Mouse (Mus musculus) lung, embryonic 15.5 days (tissue): Measurements from ENCODE around the gene Gm45521. TPM values are rescaled to one million over a fixed set of nuclear protein-coding genes. Genes with fewer than 3 reads are reported as not detected.

Experiments
- ATAC-seq: fragments of 200-750 bp; cut with Nextera tagmentation; 2 replicates; pipeline ENCODE4 v1.8.0; 2017; ENCODE audit warnings: moderate number of reproducible peaks, borderline replicate concordance; ENCODE audit not compliant: low FRiP score, low TSS enrichment; ENCODE audit errors: extremely low read depth
- H3K27ac ChIP-seq: fragments of 300-500 bp; sonication (generic); 2 replicates; pipeline ENCODE4 v1.5.1; 2015; ENCODE audit warnings: moderate library complexity, mild to moderate bottlenecking, inconsistent platforms
- H3K27me3 ChIP-seq: fragments of 300-500 bp; sonication (generic); 2 replicates; pipeline ENCODE4 v1.6.1; 2015; ENCODE audit warnings: inconsistent platforms
- H3K36me3 ChIP-seq: fragments of 300-500 bp; sonication (generic); 2 replicates; pipeline ENCODE4 v1.6.1; 2015; ENCODE audit warnings: inconsistent platforms
- H3K4me1 ChIP-seq: fragments of 300-500 bp; sonication (generic); 2 replicates; pipeline ENCODE4 v1.6.1; 2015; ENCODE audit warnings: inconsistent platforms
- H3K4me2 ChIP-seq: fragments of 300-500 bp; sonication (generic); 2 replicates; pipeline ENCODE4 v1.6.1; 2015; ENCODE audit warnings: inconsistent platforms, mild to moderate bottlenecking, moderate library complexity
- H3K4me3 ChIP-seq: fragments of 300-500 bp; sonication (generic); 2 replicates; pipeline ENCODE4 v1.5.1; 2015; ENCODE audit warnings: mild to moderate bottlenecking, inconsistent platforms
- H3K9ac ChIP-seq: fragments of 300-500 bp; sonication (generic); 2 replicates; pipeline ENCODE4 v1.6.1; 2015; ENCODE audit warnings: inconsistent platforms
- H3K9me3 ChIP-seq: fragments of 300-500 bp; sonication (generic); 2 replicates; pipeline ENCODE4 v1.6.1; 2016; ENCODE audit warnings: inconsistent platforms
- WGBS: fragments of 180-500 bp; shearing (Covaris S2); methylation state at CpG from one replicate; pipeline ENCODE4 v1.1.7; 2015; 5-methylcytosine and 5-hydroxymethylcytosine counted together
- polyA plus RNA-seq: library from polyadenylated mRNA; unstranded; fragments of >200 nt; fragmentation: Nextera tagmentation; extraction: Ambion mirVana; gene quantifications from 2 replicates; pipeline ENCODE4 v1.2.1, GENCODE M21; 2015

Gm45521 gene
- polyA plus RNA-seq, 1 experiment from 2014 or later, result not detected

DNA sequence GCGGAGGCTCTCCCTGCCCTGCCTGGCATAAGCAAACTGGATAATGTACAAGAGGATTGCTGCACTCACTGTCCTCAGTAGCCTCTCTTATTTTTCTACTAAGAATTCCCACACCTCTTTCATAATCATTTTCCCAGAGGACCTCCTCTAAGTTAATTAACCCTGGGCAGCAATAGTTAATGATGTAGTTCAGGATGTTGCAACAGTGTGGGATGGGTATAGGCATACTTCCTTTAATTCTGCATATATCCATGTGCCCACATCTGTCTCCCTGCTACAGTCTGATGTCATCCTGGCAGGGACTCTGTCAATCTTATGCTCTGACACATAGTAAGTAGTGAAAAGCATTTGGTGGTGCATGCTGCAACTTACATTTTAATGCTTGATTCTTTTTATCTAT is 24.1 kb downstream of the Gm45521 start:
- Histone ChIP-seq H3K4me1 (no peaks in the 10 kb centered on the region), H3K27me3 (no peaks in the 10 kb centered on the region), H3K27ac (no peak overlapping the region), H3K9me3 (no peaks in the 10 kb centered on the region), H3K4me3 (no peak overlapping the region), H3K36me3 (no peaks in the 10 kb centered on the region), H3K4me2 (no peak overlapping the region), H3K9ac (no peak overlapping the region)
- WGBS, result 97% methylated on average over 1 of the region's 1 CpGs
- no peak for ATAC-seq

GRCm38 (mm10) chr14:7986913-7987312 is 29.8 kb downstream of the Gm45521 start:
- Histone ChIP-seq H3K27me3 (no peaks in the 10 kb centered on the region), H3K4me1 (no peaks in the 10 kb centered on the region), H3K4me2 (no peak overlapping the region), H3K9ac (no peak overlapping the region), H3K4me3 (no peak overlapping the region), H3K36me3 (no peaks in the 10 kb centered on the region), H3K9me3 (no peaks in the 10 kb centered on the region), H3K27ac (no peak overlapping the region)
- no peak for ATAC-seq
- 93% methylated on average over 6 of the region's 6 CpGs for WGBS

GRCm38 (mm10) chr14:7989371-7989770 is 32.3 kb downstream of the Gm45521 start:
- Histone ChIP-seq H3K36me3 (no peaks in the 10 kb centered on the region), H3K9ac (no peak overlapping the region), H3K9me3 (no peaks in the 10 kb centered on the region), H3K4me1 (no peaks in the 10 kb centered on the region), H3K4me2 (no peak overlapping the region), H3K27ac (no peak overlapping the region), H3K27me3 (no peaks in the 10 kb centered on the region), H3K4me3 (no peak overlapping the region)
- WGBS, result 56% methylated on average over 1 of the region's 1 CpGs
- no peak for ATAC-seq

GRCm38 (mm10) chr14:7989961-7990360 is 32.9 kb downstream of the Gm45521 start:
- no peak overlapping the region for H3K4me2 ChIP-seq
- H3K4me3 ChIP-seq, result no peak overlapping the region
- H3K9ac ChIP-seq, result no peak overlapping the region
- no peaks in the 10 kb centered on the region for H3K9me3 ChIP-seq
- H3K36me3 ChIP-seq, result no peaks in the 10 kb centered on the region
- ATAC-seq, result no peak
- H3K27me3 ChIP-seq, result no peaks in the 10 kb centered on the region
- H3K4me1 ChIP-seq, result no peaks in the 10 kb centered on the region
- 43% methylated on average over 3 of the region's 3 CpGs for WGBS
- no peak overlapping the region for H3K27ac ChIP-seq

GRCm38 (mm10) chr14:7991108-7991776 is 34.2 kb downstream of the Gm45521 start:
- ATAC-seq, result no peak
- Histone ChIP-seq H3K36me3 (no peaks in the 10 kb centered on the region), H3K4me3 (no peak overlapping the region), H3K4me2 (no peak overlapping the region), H3K27ac (no peak overlapping the region), H3K9me3 (no peaks in the 10 kb centered on the region), H3K27me3 (no peaks in the 10 kb centered on the region), H3K9ac (no peak overlapping the region), H3K4me1 (no peaks in the 10 kb centered on the region)
- 80% methylated on average over 5 of the region's 5 CpGs for WGBS

DNA sequence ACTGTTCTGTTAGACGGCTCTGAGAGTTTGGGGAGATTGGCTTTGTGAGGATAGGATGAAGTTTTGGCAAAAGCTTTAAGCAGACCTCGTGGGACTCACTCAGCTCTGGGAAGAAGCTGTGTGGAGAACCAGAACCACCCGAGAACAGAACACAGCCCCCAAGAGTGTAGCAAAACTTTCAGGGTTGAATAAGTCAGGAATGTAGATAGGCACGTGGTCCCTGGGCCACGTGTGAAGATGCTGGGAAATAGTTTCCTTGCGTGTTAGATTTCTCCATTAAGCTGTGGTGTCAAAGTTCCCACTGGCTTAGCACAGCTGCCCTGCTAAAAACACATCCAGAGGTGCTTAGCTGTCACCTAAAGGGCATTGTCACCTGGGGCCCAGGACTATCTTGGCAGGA is 35.1 kb downstream of the Gm45521 start:
- H3K9ac ChIP-seq, result no peak overlapping the region
- H3K36me3 ChIP-seq, result no peaks in the 10 kb centered on the region
- H3K4me2 ChIP-seq, result no peak overlapping the region
- H3K27ac ChIP-seq, result no peak overlapping the region
- no peak for ATAC-seq
- peaks cover 4% of the 10 kb centered on the region; the same call in 1 of the 2 replicates for H3K4me1 ChIP-seq
- H3K9me3 ChIP-seq, result no peaks in the 10 kb centered on the region
- no peak overlapping the region for H3K4me3 ChIP-seq
- no peaks in the 10 kb centered on the region for H3K27me3 ChIP-seq
- 53% methylated on average over 6 of the region's 6 CpGs for WGBS

- H3K9ac ChIP-seq, result no peak within 1 kb of the TSS
- H3K4me3 ChIP-seq, result no peak within 1 kb of the TSS
- peaks cover 7% of the 10 kb centered on the region for H3K27me3 ChIP-seq
- H3K4me1 ChIP-seq, result peaks cover 4% of the 10 kb centered on the region; the same call in 1 of the 2 replicates
- ATAC-seq, result no peak
- no peaks in the 10 kb centered on the region for H3K36me3 ChIP-seq
- H3K27ac ChIP-seq, result no peak within 1 kb of the TSS
- H3K9me3 ChIP-seq, result no peaks in the 10 kb centered on the region
- no peak within 1 kb of the TSS for H3K4me2 ChIP-seq
- WGBS, result 50% methylated on average over 8 of the region's 8 CpGs
These were observed 37.2 kb downstream of the Gm45521 start, which contains the start of gene Dnase1l3 for GRCm38 (mm10) chr14:7994271-7994767. Gene Dnase1l3 (minus strand): TSS chr14:7994573.

DNA sequence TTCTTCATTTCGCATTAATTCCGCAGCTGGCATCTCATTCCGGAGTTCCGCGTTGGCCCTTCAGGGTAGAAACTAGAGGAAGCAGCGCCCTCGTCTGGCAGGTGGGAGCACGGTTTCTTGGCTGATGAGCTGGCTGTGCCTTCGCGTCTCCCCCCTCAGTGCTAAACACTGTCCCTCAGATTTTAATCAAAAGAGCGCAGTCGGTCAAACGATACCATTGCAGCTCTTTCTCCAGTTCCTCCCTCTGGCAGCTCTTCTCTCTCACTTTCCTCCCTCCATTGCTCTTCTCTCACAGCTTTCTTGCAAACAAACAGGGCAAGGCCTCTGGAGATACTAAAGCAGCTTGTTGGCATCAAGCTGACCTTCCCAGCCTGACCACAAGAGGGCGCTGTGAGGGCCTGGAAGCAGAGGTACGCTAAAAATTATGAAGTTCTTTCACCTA is 40.2 kb downstream of the Gm45521 start:
- H3K9me3 ChIP-seq, result no peaks in the 10 kb centered on the region
- H3K36me3 ChIP-seq, result no peaks in the 10 kb centered on the region
- no peak overlapping the region for H3K9ac ChIP-seq
- H3K27ac ChIP-seq, result no peak overlapping the region
- H3K4me1 ChIP-seq, result peaks cover 4% of the 10 kb centered on the region; the same call in 1 of the 2 replicates
- 2% methylated on average over 15 of the region's 15 CpGs for WGBS
- peak overlapping the region; percentile 46 for H3K4me2 ChIP-seq
- 0 out of 2 replicates have a peak, but pooled peaks have one; percentile 28 for ATAC-seq
- no peak overlapping the region for H3K4me3 ChIP-seq
- peaks cover 34% of the 10 kb centered on the region for H3K27me3 ChIP-seq

DNA sequence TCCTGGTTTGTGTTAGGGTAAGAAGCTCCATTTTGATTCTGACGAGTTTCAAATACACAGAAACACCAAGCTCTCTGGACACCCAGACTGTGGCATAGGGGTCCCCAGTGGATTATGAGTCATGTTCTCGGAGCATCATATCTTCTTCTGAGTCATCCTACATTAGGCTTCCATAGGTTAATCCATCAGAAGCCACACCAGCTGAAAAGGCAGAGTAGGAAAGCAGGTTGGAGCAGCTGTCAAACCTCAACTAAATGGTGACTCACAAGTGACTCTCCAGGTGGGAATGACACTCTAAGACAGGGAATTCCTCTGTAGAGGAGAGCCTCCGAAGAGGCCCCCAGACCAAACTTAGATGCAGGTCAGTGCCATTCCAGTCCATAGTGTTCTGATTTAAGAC is 41.9 kb downstream of the Gm45521 start:
- 60% methylated on average over 3 of the region's 3 CpGs for WGBS
- Histone ChIP-seq H3K9ac (no peak overlapping the region), H3K4me3 (no peak overlapping the region), H3K27ac (no peak overlapping the region), H3K9me3 (no peaks in the 10 kb centered on the region), H3K27me3 (peaks cover 43% of the 10 kb centered on the region), H3K4me1 (peaks cover 15% of the 10 kb centered on the region), H3K36me3 (no peaks in the 10 kb centered on the region), H3K4me2 (no peak overlapping the region)
- ATAC-seq, result no peak

- Histone ChIP-seq H3K4me1 (peaks cover 15% of the 10 kb centered on the region), H3K27me3 (peaks cover 45% of the 10 kb centered on the region), H3K4me2 (no peak overlapping the region), H3K4me3 (no peak overlapping the region), H3K9ac (no peak overlapping the region), H3K9me3 (no peaks in the 10 kb centered on the region), H3K36me3 (no peaks in the 10 kb centered on the region), H3K27ac (no peak overlapping the region)
- no peak for ATAC-seq
- 57% methylated on average over 5 of the region's 5 CpGs for WGBS
These were observed 42.3 kb downstream of the Gm45521 start for GRCm38 (mm10) chr14:7999435-7999834.

DNA sequence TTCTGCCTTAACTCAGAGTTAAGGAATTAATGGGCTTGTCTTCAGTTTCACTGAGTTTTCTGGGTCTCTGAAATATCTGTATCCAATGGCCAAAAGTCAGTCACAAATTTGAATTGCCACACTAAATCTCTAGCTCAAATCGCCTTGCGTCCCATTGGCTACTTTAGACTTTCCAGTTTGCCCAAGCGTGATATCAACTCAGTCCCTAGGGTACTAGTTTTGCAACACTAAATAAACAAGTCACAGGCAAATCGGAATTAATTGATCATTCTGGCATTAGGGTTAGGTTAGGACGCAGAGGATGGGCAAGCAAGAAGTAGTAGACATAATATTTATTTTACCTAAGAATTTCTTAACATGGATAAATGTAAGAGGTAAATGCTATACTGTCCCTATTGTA is 43.2 kb downstream of the Gm45521 start:
- ATAC-seq, result no peak
- 75% methylated on average over 5 of the region's 5 CpGs for WGBS
- H3K4me3 ChIP-seq, result no peak overlapping the region

DNA sequence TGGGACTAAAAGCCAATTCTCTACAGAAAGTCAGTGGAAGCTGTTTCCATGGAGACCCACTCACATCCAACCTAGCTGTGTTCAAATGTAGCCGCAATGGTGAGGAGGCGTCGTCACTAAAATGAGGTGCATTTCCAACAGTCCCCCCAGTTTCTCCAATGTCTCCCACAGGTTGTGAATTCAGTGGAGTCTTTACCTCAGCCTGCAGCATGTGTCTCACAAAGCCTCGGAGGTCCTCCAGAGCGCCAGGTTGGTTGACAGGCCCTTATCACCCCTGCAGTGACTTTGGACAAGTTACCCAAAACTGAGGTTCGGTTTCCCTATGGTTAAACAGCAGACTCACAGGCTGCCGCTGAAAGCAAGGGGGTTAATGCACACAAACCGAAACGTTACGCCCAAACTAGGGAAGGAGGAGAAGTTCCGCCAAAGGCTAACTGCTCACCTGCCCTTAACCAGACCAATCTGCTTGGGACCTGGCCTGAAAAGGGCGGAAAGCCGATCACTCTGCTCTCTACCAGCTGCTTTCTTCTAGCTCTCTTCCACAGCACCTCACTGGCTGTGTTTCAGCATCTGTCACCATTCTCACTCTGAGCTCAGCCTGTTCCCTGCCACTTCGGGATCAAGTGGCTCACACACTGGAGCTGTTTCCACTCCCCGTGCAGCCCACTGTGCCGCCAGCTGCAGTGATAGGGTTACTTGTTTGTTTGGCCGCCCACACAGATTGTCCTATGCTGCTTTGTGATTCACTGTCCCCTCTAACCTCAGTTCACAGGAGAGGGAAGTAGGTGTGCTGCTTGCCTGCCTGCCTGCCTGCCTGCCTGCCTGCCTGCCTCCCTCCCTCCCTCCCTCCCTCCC is 44.0 kb downstream of the Gm45521 start:
- Histone ChIP-seq H3K9ac (no peak overlapping the region), H3K4me2 (no peak overlapping the region)
- ATAC-seq, result no peak

More for the DNA sequence above, 43.2 kb downstream of the Gm45521 start:
- peaks cover 45% of the 10 kb centered on the region for H3K27me3 ChIP-seq
- no peaks in the 10 kb centered on the region for H3K9me3 ChIP-seq
- no peaks in the 10 kb centered on the region for H3K36me3 ChIP-seq
- peaks cover 15% of the 10 kb centered on the region for H3K4me1 ChIP-seq
- H3K9ac ChIP-seq, result no peak overlapping the region
- H3K4me2 ChIP-seq, result no peak overlapping the region
- H3K27ac ChIP-seq, result no peak overlapping the region

More for the DNA sequence above, 44.0 kb downstream of the Gm45521 start:
- WGBS, result 18% methylated on average over 17 of the region's 17 CpGs
- no peak overlapping the region for H3K4me3 ChIP-seq
- peaks cover 15% of the 10 kb centered on the region for H3K4me1 ChIP-seq
- H3K27me3 ChIP-seq, result peaks cover 45% of the 10 kb centered on the region
- H3K9me3 ChIP-seq, result no peaks in the 10 kb centered on the region
- no peaks in the 10 kb centered on the region for H3K36me3 ChIP-seq
- no peak overlapping the region for H3K27ac ChIP-seq
